11 mouse cellular contexts compared by ENCODE assay signal in genomic region chr11:50381311-50381710, GRCm38 (mm10). TPM values are rescaled to one million over a fixed set of nuclear protein-coding genes. Genes with fewer than 3 reads are reported as not detected.
DNase-seq lines count a peak whose midpoint lies in the region; ATAC-seq lines count a peak whose summit lies in the region.
"Had no signal": no experiment of that assay in that cellular context is flagged by ENCODE, and none has a peak within 500 bp of the region (broad histone marks: within the 10 kb centered on the region; RNA-seq: fewer than 3 reads in every experiment).

No protein-coding gene starts in this region.

- WGBS in liver, embryonic 11.5 days, result 63% methylated on average over 4 of the region's 4 CpGs
- 40% methylated on average over 4 of the region's 4 CpGs for WGBS in forebrain, embryonic 12.5 days
- WGBS in limb, embryonic 10.5 days, result 84% methylated on average over 4 of the region's 4 CpGs
- 29% methylated on average over 4 of the region's 4 CpGs for WGBS in neural tube, embryonic 13.5 days

- H3K27me3 ChIP-seq in liver, embryonic 11.5 days (replicated peaks; ENCODE audit: control insufficient read depth, insufficient read depth, low read length), result no peaks in the 10 kb centered on the region
- H3K27me3 ChIP-seq in forebrain, embryonic 12.5 days, result no peaks in the 10 kb centered on the region
- H3K27me3 ChIP-seq in limb, embryonic 10.5 days (ENCODE audit: low read depth, poor library complexity, severe bottlenecking), result no peaks in the 10 kb centered on the region
- H3K27me3 ChIP-seq in neural tube, embryonic 13.5 days, result no peaks in the 10 kb centered on the region

- H3K4me1 ChIP-seq in liver, embryonic 11.5 days (replicated peaks; ENCODE audit: control insufficient read depth, insufficient read depth, low read length), result peaks cover 11% of the 10 kb centered on the region
- H3K4me1 ChIP-seq in forebrain, embryonic 12.5 days, result peaks cover 18% of the 10 kb centered on the region
- H3K4me1 ChIP-seq in limb, embryonic 10.5 days, result peaks cover 20% of the 10 kb centered on the region
- H3K4me1 ChIP-seq in neural tube, embryonic 13.5 days (replicated peaks), result peaks cover 35% of the 10 kb centered on the region

- DNase-seq in liver, embryonic 11.5 days (ENCODE audit: low spot score), result no peak
- DNase-seq in liver, result no peak
- DNase-seq in limb, embryonic 10.5 days (ENCODE audit: low spot score), result no peak
- DNase-seq in spleen, adult 12 weeks (ENCODE audit: low spot score), result no peak
- no peak for DNase-seq in layer of hippocampus, postnatal 36 days
- DNase-seq: thymus, adult 18-20 months had no signal

- peak overlapping the region; percentile 49 for H3K4me2 ChIP-seq in liver, embryonic 11.5 days
- H3K4me2 ChIP-seq in forebrain, embryonic 12.5 days, result peak overlapping the region; percentile 47
- H3K4me2 ChIP-seq in neural tube, embryonic 13.5 days, result peak overlapping the region; percentile 58

- H3K36me3 ChIP-seq in liver, embryonic 11.5 days (ENCODE audit: control insufficient read depth, insufficient read depth, low read length), result peaks cover 31% of the 10 kb centered on the region
- H3K36me3 ChIP-seq in forebrain, embryonic 12.5 days (replicated peaks), result peaks cover 47% of the 10 kb centered on the region
- H3K36me3 ChIP-seq in limb, embryonic 10.5 days, result peaks cover 80% of the 10 kb centered on the region
- H3K36me3 ChIP-seq in neural tube, embryonic 13.5 days, result peaks cover 43% of the 10 kb centered on the region

- peak overlapping the region; percentile 21; the same call in 1 of the 2 replicates for H3K4me3 ChIP-seq in liver, embryonic 11.5 days (ENCODE audit: low read depth, low read length)
- H3K4me3 ChIP-seq in forebrain, embryonic 12.5 days (replicated peaks), result peak overlapping the region; percentile 26
- H3K4me3 ChIP-seq in limb, embryonic 10.5 days, result peak overlapping the region; percentile 32
- H3K4me3 ChIP-seq in neural tube, embryonic 13.5 days, result peak overlapping the region; percentile 34

- no peak overlapping the region for H3K27ac ChIP-seq in liver, embryonic 11.5 days (ENCODE audit: low read depth, low read length)
- no peak overlapping the region for H3K27ac ChIP-seq in forebrain, embryonic 12.5 days
- no peak overlapping the region for H3K27ac ChIP-seq in limb, embryonic 10.5 days
- H3K27ac ChIP-seq in neural tube, embryonic 13.5 days (replicated peaks), result no peak overlapping the region

- H3K9ac ChIP-seq in liver, embryonic 11.5 days (ENCODE audit: low read depth, low read length), result no peak overlapping the region
- no peak overlapping the region for H3K9ac ChIP-seq in forebrain, embryonic 12.5 days
- peak overlapping the region; percentile 28; the same call in 1 of the 2 replicates for H3K9ac ChIP-seq in neural tube, embryonic 13.5 days

- H3K9me3 ChIP-seq in liver, embryonic 11.5 days (ENCODE audit: control insufficient read depth, low read length), result no peaks in the 10 kb centered on the region
- no peaks in the 10 kb centered on the region for H3K9me3 ChIP-seq in forebrain, embryonic 12.5 days
- H3K9me3 ChIP-seq in limb, embryonic 10.5 days (replicated peaks), result no peaks in the 10 kb centered on the region
- no peaks in the 10 kb centered on the region for H3K9me3 ChIP-seq in neural tube, embryonic 13.5 days

- no peak for ATAC-seq in liver, embryonic 11.5 days (replicated peaks; ENCODE audit: low FRiP score)
- ATAC-seq in forebrain, embryonic 12.5 days (ENCODE audit: low FRiP score), result no peak
- ATAC-seq in neural tube, embryonic 13.5 days (ENCODE audit: low read depth), result no peak
- no peak for ATAC-seq in granulocyte monocyte progenitor cell, adult 5-6 weeks (replicated peaks; ENCODE audit: poor library complexity, severe bottlenecking)

RNA-seq across cellular contexts. Expression of gene Hnrnph1, which starts 4.5 kb away (rescaled TPM):
- 341 and 346 TPM in 2 replicates for polyA plus RNA-seq in liver, embryonic 11.5 days (2014; fragmentation: Nextera tagmentation; extraction: Ambion mirVana)
- 734 and 740 TPM in 2 replicates for polyA plus RNA-seq in forebrain, embryonic 12.5 days (2016; fragmentation: Nextera tagmentation; extraction: Ambion mirVana)
- 586 and 668 TPM in 2 replicates for polyA plus RNA-seq in limb, embryonic 10.5 days (2016; fragmentation: Nextera tagmentation; extraction: Ambion mirVana)
- polyA plus RNA-seq in neural tube, embryonic 13.5 days (2015; fragmentation: Nextera tagmentation; extraction: Ambion mirVana), result 482 and 577 TPM in 2 replicates
- total RNA-seq in granulocyte monocyte progenitor cell, adult 5-6 weeks (2014; fragmentation: Nextera tagmentation), result 644 and 818 TPM in 2 replicates
- 838 and 1,051 TPM in 2 replicates for total RNA-seq in granulocyte monocyte progenitor cell, adult 5-6 weeks (2017)
- 100 to 1,000 TPM; 303 to 325 TPM for total RNA-seq in layer of hippocampus, postnatal 36 days (2021)

RNA-seq across cellular contexts. Expression of gene Cby3, which starts 27.0 kb away (rescaled TPM):
- not detected in 2 replicates for polyA plus RNA-seq in liver, embryonic 11.5 days (2014; fragmentation: Nextera tagmentation; extraction: Ambion mirVana)
- polyA plus RNA-seq in forebrain, embryonic 12.5 days (2016; fragmentation: Nextera tagmentation; extraction: Ambion mirVana), result not detected in 2 replicates
- 0.43 TPM in 1 of 2 replicates, not detected in the other for polyA plus RNA-seq in limb, embryonic 10.5 days (2016; fragmentation: Nextera tagmentation; extraction: Ambion mirVana)
- 0.78 and 1.2 TPM in 2 replicates for polyA plus RNA-seq in neural tube, embryonic 13.5 days (2015; fragmentation: Nextera tagmentation; extraction: Ambion mirVana)
- total RNA-seq in granulocyte monocyte progenitor cell, adult 5-6 weeks (2014; fragmentation: Nextera tagmentation), result not detected in 2 replicates
- total RNA-seq in granulocyte monocyte progenitor cell, adult 5-6 weeks (2017), result not detected in 2 replicates
- not detected for total RNA-seq in layer of hippocampus, postnatal 36 days (2021)
- total RNA-seq: common myeloid progenitor, adult 5-6 weeks; monocyte, adult 5-6 weeks had no signal

RNA-seq across cellular contexts. Expression of gene Rufy1, which starts 49.6 kb away (rescaled TPM):
- polyA plus RNA-seq in liver, embryonic 11.5 days (2014; fragmentation: Nextera tagmentation; extraction: Ambion mirVana), result 18.7 and 19.2 TPM in 2 replicates
- polyA plus RNA-seq in forebrain, embryonic 12.5 days (2016; fragmentation: Nextera tagmentation; extraction: Ambion mirVana), result 30.7 and 31.5 TPM in 2 replicates
- 22.5 and 22.6 TPM in 2 replicates for polyA plus RNA-seq in limb, embryonic 10.5 days (2016; fragmentation: Nextera tagmentation; extraction: Ambion mirVana)
- polyA plus RNA-seq in neural tube, embryonic 13.5 days (2015; fragmentation: Nextera tagmentation; extraction: Ambion mirVana), result 26.5 and 28.4 TPM in 2 replicates
- total RNA-seq in granulocyte monocyte progenitor cell, adult 5-6 weeks (2014; fragmentation: Nextera tagmentation), result 42.1 and 52.7 TPM in 2 replicates
- total RNA-seq in granulocyte monocyte progenitor cell, adult 5-6 weeks (2017), result 34.6 and 48.3 TPM in 2 replicates
- total RNA-seq in layer of hippocampus, postnatal 36 days (2021), result 10 to 100 TPM; 29.6 to 30.1 TPM

RNA-seq across cellular contexts. Expression of gene Canx, which starts 55.8 kb away (rescaled TPM):
- polyA plus RNA-seq in liver, embryonic 11.5 days (2014; fragmentation: Nextera tagmentation; extraction: Ambion mirVana), result 267 and 285 TPM in 2 replicates
- polyA plus RNA-seq in forebrain, embryonic 12.5 days (2016; fragmentation: Nextera tagmentation; extraction: Ambion mirVana), result 287 and 298 TPM in 2 replicates
- 311 and 334 TPM in 2 replicates for polyA plus RNA-seq in limb, embryonic 10.5 days (2016; fragmentation: Nextera tagmentation; extraction: Ambion mirVana)
- 275 and 302 TPM in 2 replicates for polyA plus RNA-seq in neural tube, embryonic 13.5 days (2015; fragmentation: Nextera tagmentation; extraction: Ambion mirVana)
- 406 and 409 TPM in 2 replicates for total RNA-seq in granulocyte monocyte progenitor cell, adult 5-6 weeks (2014; fragmentation: Nextera tagmentation)
- 955 and 1,233 TPM in 2 replicates for total RNA-seq in granulocyte monocyte progenitor cell, adult 5-6 weeks (2017)
- total RNA-seq in layer of hippocampus, postnatal 36 days (2021), result 100 to 1,000 TPM; 425 to 428 TPM
